Mouse (Mus musculus) limb, embryonic 14.5 days (tissue): ENCODE results near the gene Stk38l. TPM values are rescaled to one million over a fixed set of nuclear protein-coding genes. Genes with fewer than 3 reads are reported as not detected.
A peak's percentile ranks its signal among the peaks of the same experiment; 100 is the strongest.

Experiments used
- ATAC-seq: fragments of 200-750 bp; cut with Nextera tagmentation; 2 replicates; pipeline ENCODE4 v1.8.0; 2017; ENCODE audit warnings: low read depth, moderate number of reproducible peaks, moderate TSS enrichment; ENCODE audit not compliant: low FRiP score
- DNase-seq: peaks from one replicate; pipeline ENCODE4 v3.0.0-alpha.2; 2015; ENCODE audit warnings: low spot score
- H3K27ac ChIP-seq: fragments of 300-500 bp; sonication (generic); replicated peaks from 2 replicates; pipeline ENCODE4 v1.5.1; 2014; ENCODE audit warnings: low read depth, mild to moderate bottlenecking, low read length, moderate library complexity, mixed read lengths
- H3K27me3 ChIP-seq: fragments of 300-500 bp; sonication (generic); 2 replicates; pipeline ENCODE4 v1.6.1; 2014; ENCODE audit warnings: low read length, mixed read lengths; ENCODE audit not compliant: control insufficient read depth, insufficient read depth
- H3K36me3 ChIP-seq: fragments of 300-500 bp; sonication (generic); 2 replicates; pipeline ENCODE4 v1.6.1; 2014; ENCODE audit warnings: mild to moderate bottlenecking, low read length, moderate library complexity, mixed read lengths; ENCODE audit not compliant: control insufficient read depth, insufficient read depth
- H3K4me1 ChIP-seq: fragments of 300-500 bp; sonication (generic); 2 replicates; pipeline ENCODE4 v1.6.1; 2014; ENCODE audit warnings: antibody characterized with exemption, low read length, mixed read lengths; ENCODE audit not compliant: control insufficient read depth, insufficient read depth
- H3K4me2 ChIP-seq: fragments of 300-500 bp; sonication (generic); replicated peaks from 2 replicates; pipeline ENCODE4 v1.6.1; 2014; ENCODE audit warnings: low read depth, mild to moderate bottlenecking, low read length, moderate library complexity; ENCODE audit not compliant: severe bottlenecking
- H3K4me3 ChIP-seq: fragments of 300-500 bp; sonication (generic); replicated peaks from 2 replicates; pipeline ENCODE4 v1.5.1; 2014; ENCODE audit warnings: low read length
- H3K9ac ChIP-seq: fragments of 300-500 bp; sonication (generic); 2 replicates; pipeline ENCODE4 v1.6.1; 2014; ENCODE audit warnings: mild to moderate bottlenecking, low read depth, low read length, moderate library complexity; ENCODE audit not compliant: severe bottlenecking
- H3K9me3 ChIP-seq: fragments of 300-500 bp; sonication (generic); 2 replicates; pipeline ENCODE4 v1.6.1; 2016; ENCODE audit warnings: low read length; ENCODE audit not compliant: control insufficient read depth
- POLR2A ChIP-seq: fragments of 200-500 bp; IDR thresholded peaks from 2 replicates; pipeline ENCODE4 v1.8.0; 2012; ENCODE audit warnings: inconsistent platforms, mild to moderate bottlenecking, moderate library complexity, borderline replicate concordance; ENCODE audit not compliant: insufficient read depth, insufficient read length; ENCODE audit errors: extremely low read depth
- WGBS: fragments of 180-500 bp; shearing (Covaris S2); extraction: QIAGEN DNeasy Blood & Tissue Kit; methylation state at CpG from one replicate; pipeline ENCODE4 v1.1.7; 2014; 5-methylcytosine and 5-hydroxymethylcytosine counted together
- polyA plus RNA-seq, 2 experiments: library from polyadenylated mRNA; depleted of rRNA in 1 of 2; stranded (reverse) in 1 of 2; unstranded in 1 of 2; fragments of >200 nt; fragmentation: Nextera tagmentation in 1 of 2; extraction: Ambion mirVana in 1 of 2; gene quantifications; 2 replicates each; pipeline versions ENCODE4 v1.2.1 to v1.2.3; 2012 to 2014

Gene Stk38l
- polyA plus RNA-seq, 2 experiments = 10.1 to 21.4 TPM

DNA sequence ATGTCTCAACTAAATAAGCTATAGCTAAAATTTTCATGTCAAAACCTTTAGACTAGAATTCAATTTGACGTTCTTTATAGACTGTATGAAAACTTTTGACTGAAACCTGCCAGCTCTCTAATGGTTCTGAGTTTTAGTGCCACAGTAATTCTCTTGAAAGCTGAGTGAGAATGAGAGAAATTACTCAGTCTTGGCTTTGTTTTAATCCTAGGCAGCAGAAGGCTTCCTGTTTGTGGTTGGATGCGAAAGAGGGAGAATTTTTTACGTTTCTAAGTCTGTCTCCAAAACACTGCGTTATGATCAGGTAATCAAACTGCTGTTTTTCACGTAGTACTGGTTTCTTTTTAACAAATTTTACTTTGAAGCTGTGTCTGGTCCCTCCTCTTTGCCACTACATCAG lies 88.2 kb downstream of the Stk38l start:
- ATAC-seq = no peak
- WGBS = 89% methylated on average over 5 of the region's 5 CpGs
- Histone ChIP-seq H3K36me3 (peaks cover 9% of the 10 kb centered on the region; the same call in 1 of the 2 replicates), H3K27me3 (no peaks in the 10 kb centered on the region), H3K27ac (no peak overlapping the region), H3K9ac (no peak overlapping the region), H3K4me2 (no peak overlapping the region), H3K4me3 (no peak overlapping the region), H3K9me3 (no peaks in the 10 kb centered on the region), H3K4me1 (no peaks in the 10 kb centered on the region)
- no peak for TF ChIP-seq POLR2A
- no peak for DNase-seq

DNA sequence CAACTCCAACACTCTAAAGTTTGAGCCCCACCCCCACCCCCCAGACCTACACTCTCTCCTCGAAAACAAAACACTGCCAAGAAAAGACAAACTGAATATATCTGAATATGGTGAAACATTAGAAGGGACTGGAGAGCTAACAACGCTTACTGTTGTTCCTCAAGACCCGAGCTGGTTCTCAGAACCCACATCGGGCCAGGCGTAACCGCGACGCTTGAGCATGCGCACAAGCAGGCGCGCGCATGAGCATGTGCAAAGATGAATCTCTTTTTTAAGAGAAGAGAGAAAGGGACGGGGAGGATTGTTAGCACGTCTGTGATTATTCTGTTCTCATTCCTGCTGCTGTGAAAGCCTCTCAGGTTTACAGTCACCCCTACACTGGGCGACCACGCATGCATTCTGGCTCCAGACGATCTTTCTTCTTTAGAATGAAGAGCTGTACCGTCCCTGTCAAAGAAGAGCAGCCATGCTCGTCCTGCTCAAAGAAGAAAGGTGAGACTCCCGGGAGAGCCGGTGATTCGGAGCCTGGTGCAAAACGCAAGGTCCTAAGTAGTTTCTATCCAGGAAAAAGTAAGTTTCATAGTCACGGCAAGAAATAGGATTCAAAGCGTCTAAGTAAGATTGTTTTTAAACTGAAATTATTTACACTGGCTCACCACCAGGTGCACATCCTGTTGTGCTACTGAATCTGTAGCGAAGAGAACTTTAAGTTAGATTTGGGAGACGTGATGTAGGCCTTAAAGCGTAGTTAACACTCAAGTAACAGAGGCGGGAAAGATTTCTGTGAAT lies 95.6 kb downstream of the Stk38l start:
- Histone ChIP-seq H3K27ac (no peak overlapping the region), H3K4me3 (no peak overlapping the region), H3K36me3 (peaks cover 4% of the 10 kb centered on the region; the same call in 1 of the 2 replicates), H3K9ac (no peak overlapping the region), H3K27me3 (no peaks in the 10 kb centered on the region), H3K4me2 (no peak overlapping the region), H3K9me3 (no peaks in the 10 kb centered on the region), H3K4me1 (no peaks in the 10 kb centered on the region)
- ATAC-seq (no peak), DNase-seq (no peak)
- 87% methylated on average over 29 of the region's 29 CpGs for WGBS
- no peak for TF ChIP-seq POLR2A

DNA sequence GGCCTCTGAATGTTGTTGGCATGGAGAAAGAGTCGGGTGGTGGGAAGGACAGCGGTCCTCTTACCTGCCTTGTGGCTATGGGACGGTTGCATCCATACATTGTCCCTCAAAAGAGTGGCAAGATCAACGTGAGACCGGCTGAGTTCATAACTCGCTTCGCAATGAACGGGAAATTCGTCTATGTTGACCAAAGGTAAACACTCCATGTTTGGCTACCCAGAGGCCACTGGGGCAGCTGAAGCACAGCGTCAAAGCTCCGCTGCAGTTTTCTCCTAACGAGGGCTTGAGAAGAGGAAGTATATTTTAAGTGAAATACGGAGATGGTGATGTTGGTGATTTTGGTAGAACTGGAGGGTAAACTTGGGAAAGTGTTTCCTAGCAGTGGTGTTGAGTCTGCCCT lies 97.2 kb downstream of the Stk38l start:
- Histone ChIP-seq H3K36me3 (peaks cover 4% of the 10 kb centered on the region; the same call in 1 of the 2 replicates), H3K4me3 (no peak overlapping the region), H3K4me2 (no peak overlapping the region), H3K9me3 (no peaks in the 10 kb centered on the region), H3K27ac (no peak overlapping the region), H3K4me1 (no peaks in the 10 kb centered on the region), H3K27me3 (no peaks in the 10 kb centered on the region), H3K9ac (no peak overlapping the region)
- no peak for TF ChIP-seq POLR2A
- 87% methylated on average over 13 of the region's 13 CpGs for WGBS
- no peak for DNase-seq
- no peak for ATAC-seq

DNA sequence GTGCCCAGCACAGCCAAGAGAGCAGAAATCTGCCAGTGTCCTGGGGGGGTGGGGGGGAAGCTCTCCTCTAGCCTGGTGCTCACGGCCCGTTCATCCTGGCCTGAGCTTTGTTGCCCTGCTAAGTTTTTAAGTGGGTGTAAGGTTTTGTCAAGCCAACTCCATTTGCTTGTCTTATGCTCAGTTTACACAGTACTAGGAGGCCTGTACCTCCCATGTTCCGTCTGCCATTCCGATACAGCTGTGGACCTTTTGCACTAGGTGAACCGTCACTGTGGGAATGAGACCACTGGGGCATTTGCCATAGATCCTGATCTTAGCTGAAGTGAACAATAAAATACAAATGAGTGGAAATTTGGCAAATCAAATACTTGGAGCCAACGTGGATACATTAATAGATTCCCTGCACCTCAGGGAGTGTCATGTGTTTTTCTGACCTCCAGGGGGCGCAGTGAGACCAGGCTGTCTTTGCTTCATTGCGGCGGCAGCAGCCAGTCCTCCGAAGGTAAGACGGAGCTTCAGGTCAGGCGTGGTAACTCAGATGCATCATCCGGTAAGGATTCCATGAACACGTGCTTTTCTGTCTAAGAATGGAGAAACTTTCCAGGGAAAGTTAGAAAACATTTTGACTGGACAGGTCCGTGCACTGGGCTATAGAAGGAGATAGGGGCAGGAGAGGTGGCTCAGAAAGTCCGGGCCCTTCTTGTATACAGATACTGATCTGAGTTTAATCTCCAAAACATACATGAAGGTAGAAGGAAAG lies 100.1 kb downstream of the Stk38l start:
- H3K9me3 ChIP-seq = no peaks in the 10 kb centered on the region
- H3K9ac ChIP-seq = no peak overlapping the region
- H3K4me1 ChIP-seq = no peaks in the 10 kb centered on the region
- H3K27me3 ChIP-seq = no peaks in the 10 kb centered on the region
- peak; percentile 37; the same call in 1 of the 2 replicates for ATAC-seq
- 40% methylated on average over 16 of the region's 16 CpGs for WGBS
- no peak overlapping the region for H3K27ac ChIP-seq
- peaks cover 6% of the 10 kb centered on the region for H3K36me3 ChIP-seq
- no peak overlapping the region for H3K4me2 ChIP-seq
- DNase-seq = peak; percentile 63
- TF ChIP-seq POLR2A = no peak
- no peak overlapping the region for H3K4me3 ChIP-seq

DNA sequence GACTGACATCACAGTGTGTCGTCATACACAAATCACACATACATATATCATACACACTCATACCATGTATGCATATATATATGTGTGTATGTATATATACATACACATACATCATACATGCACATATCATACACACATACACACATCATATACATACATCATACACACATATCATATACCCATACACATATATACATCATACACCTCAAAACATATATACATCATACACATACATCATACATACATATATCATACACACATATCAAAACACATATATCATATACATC lies 100.6 kb downstream of the Stk38l start:
- H3K4me2 ChIP-seq = no peak overlapping the region
- H3K4me1 ChIP-seq = no peaks in the 10 kb centered on the region
- no peak overlapping the region for H3K4me3 ChIP-seq
- no peaks in the 10 kb centered on the region for H3K27me3 ChIP-seq
- ATAC-seq (no peak), DNase-seq (no peak)
- 91% methylated on average over 1 of the region's 1 CpGs for WGBS
- no peak overlapping the region for H3K27ac ChIP-seq
- no peak for TF ChIP-seq POLR2A
- H3K9ac ChIP-seq = no peak overlapping the region
- peaks cover 2% of the 10 kb centered on the region; the same call in 1 of the 2 replicates for H3K36me3 ChIP-seq
- H3K9me3 ChIP-seq = no peaks in the 10 kb centered on the region

Other genes with a start within 250 kb of the Stk38l start
- gene Itpr2, start 222.8 kb upstream of the Stk38l start, polyA plus RNA-seq (2012; rRNA removed) = 4.6 and 4.7 TPM in 2 replicates
- gene Itpr2, start 222.8 kb upstream of the Stk38l start, polyA plus RNA-seq (2014; fragmentation: Nextera tagmentation; extraction: Ambion mirVana) = 11.3 and 14.8 TPM in 2 replicates
- gene Fgfr1op2, start 147.8 kb upstream of the Stk38l start, polyA plus RNA-seq (2012; rRNA removed) = 63.2 and 68.1 TPM in 2 replicates
- 95.5 and 105 TPM in 2 replicates for gene Fgfr1op2, start 147.8 kb upstream of the Stk38l start, polyA plus RNA-seq (2014; fragmentation: Nextera tagmentation; extraction: Ambion mirVana)
- gene Ints13, start 147.2 kb upstream of the Stk38l start, polyA plus RNA-seq (2012; rRNA removed) = 43.5 and 63.7 TPM in 2 replicates
- gene Ints13, start 147.2 kb upstream of the Stk38l start, polyA plus RNA-seq (2014; fragmentation: Nextera tagmentation; extraction: Ambion mirVana) = 50.6 and 56.7 TPM in 2 replicates
- gene Med21, start 82.4 kb upstream of the Stk38l start, polyA plus RNA-seq (2012; rRNA removed) = 90.6 and 116 TPM in 2 replicates
- gene Med21, start 82.4 kb upstream of the Stk38l start, polyA plus RNA-seq (2014; fragmentation: Nextera tagmentation; extraction: Ambion mirVana) = 124 and 141 TPM in 2 replicates
- gene Tm7sf3, start 82.2 kb upstream of the Stk38l start, polyA plus RNA-seq (2012; rRNA removed) = 29.1 and 35.2 TPM in 2 replicates
- gene Tm7sf3, start 82.2 kb upstream of the Stk38l start, polyA plus RNA-seq (2014; fragmentation: Nextera tagmentation; extraction: Ambion mirVana) = 47.0 and 47.4 TPM in 2 replicates
- 13.4 and 20.5 TPM in 2 replicates for gene Arntl2, start 71.1 kb downstream of the Stk38l start, polyA plus RNA-seq (2012; rRNA removed)
- 3.2 and 3.6 TPM in 2 replicates for gene Arntl2, start 71.1 kb downstream of the Stk38l start, polyA plus RNA-seq (2014; fragmentation: Nextera tagmentation; extraction: Ambion mirVana)
- gene Smco2, start 125.1 kb downstream of the Stk38l start, polyA plus RNA-seq (2012; rRNA removed) = not detected in 2 replicates
- gene Smco2, start 125.1 kb downstream of the Stk38l start, polyA plus RNA-seq (2014; fragmentation: Nextera tagmentation; extraction: Ambion mirVana) = not detected in 2 replicates
- 43.9 and 46.3 TPM in 2 replicates for gene Ppfibp1, start 163.5 kb downstream of the Stk38l start, polyA plus RNA-seq (2012; rRNA removed)
- 59.7 and 59.8 TPM in 2 replicates for gene Ppfibp1, start 163.5 kb downstream of the Stk38l start, polyA plus RNA-seq (2014; fragmentation: Nextera tagmentation; extraction: Ambion mirVana)
- gene 1700034J05Rik, start 229.4 kb downstream of the Stk38l start, polyA plus RNA-seq (2012; rRNA removed) = not detected in 2 replicates
- 0.21 and 0.56 TPM in 2 replicates for gene 1700034J05Rik, start 229.4 kb downstream of the Stk38l start, polyA plus RNA-seq (2014; fragmentation: Nextera tagmentation; extraction: Ambion mirVana)